Mouse (Mus musculus) limb, embryonic 14.5 days (tissue): ENCODE measurements around the gene Pof1b. TPM values are rescaled to one million over a fixed set of nuclear protein-coding genes. Genes with fewer than 3 reads are reported as not detected.

Experiments
- ATAC-seq: fragments of 200-750 bp; cut with Nextera tagmentation; 2 replicates; pipeline ENCODE4 v1.8.0; 2017; ENCODE audit warnings: low read depth, moderate number of reproducible peaks, moderate TSS enrichment; ENCODE audit not compliant: low FRiP score
- DNase-seq: peaks from one replicate; pipeline ENCODE4 v3.0.0-alpha.2; 2015; ENCODE audit warnings: low spot score
- H3K27ac ChIP-seq: fragments of 300-500 bp; sonication (generic); replicated peaks from 2 replicates; pipeline ENCODE4 v1.5.1; 2014; ENCODE audit warnings: low read depth, mild to moderate bottlenecking, low read length, moderate library complexity, mixed read lengths
- H3K27me3 ChIP-seq: fragments of 300-500 bp; sonication (generic); 2 replicates; pipeline ENCODE4 v1.6.1; 2014; ENCODE audit warnings: low read length, mixed read lengths; ENCODE audit not compliant: control insufficient read depth, insufficient read depth
- H3K36me3 ChIP-seq: fragments of 300-500 bp; sonication (generic); 2 replicates; pipeline ENCODE4 v1.6.1; 2014; ENCODE audit warnings: mild to moderate bottlenecking, low read length, moderate library complexity, mixed read lengths; ENCODE audit not compliant: control insufficient read depth, insufficient read depth
- H3K4me1 ChIP-seq: fragments of 300-500 bp; sonication (generic); 2 replicates; pipeline ENCODE4 v1.6.1; 2014; ENCODE audit warnings: antibody characterized with exemption, low read length, mixed read lengths; ENCODE audit not compliant: control insufficient read depth, insufficient read depth
- H3K4me2 ChIP-seq: fragments of 300-500 bp; sonication (generic); replicated peaks from 2 replicates; pipeline ENCODE4 v1.6.1; 2014; ENCODE audit warnings: low read depth, mild to moderate bottlenecking, low read length, moderate library complexity; ENCODE audit not compliant: severe bottlenecking
- H3K4me3 ChIP-seq: fragments of 300-500 bp; sonication (generic); replicated peaks from 2 replicates; pipeline ENCODE4 v1.5.1; 2014; ENCODE audit warnings: low read length
- H3K9ac ChIP-seq: fragments of 300-500 bp; sonication (generic); 2 replicates; pipeline ENCODE4 v1.6.1; 2014; ENCODE audit warnings: mild to moderate bottlenecking, low read depth, low read length, moderate library complexity; ENCODE audit not compliant: severe bottlenecking
- H3K9me3 ChIP-seq: fragments of 300-500 bp; sonication (generic); 2 replicates; pipeline ENCODE4 v1.6.1; 2016; ENCODE audit warnings: low read length; ENCODE audit not compliant: control insufficient read depth
- POLR2A ChIP-seq: fragments of 200-500 bp; IDR thresholded peaks from 2 replicates; pipeline ENCODE4 v1.8.0; 2012; ENCODE audit warnings: inconsistent platforms, mild to moderate bottlenecking, moderate library complexity, borderline replicate concordance; ENCODE audit not compliant: insufficient read depth, insufficient read length; ENCODE audit errors: extremely low read depth
- WGBS: fragments of 180-500 bp; shearing (Covaris S2); extraction: QIAGEN DNeasy Blood & Tissue Kit; methylation state at CpG from one replicate; pipeline ENCODE4 v1.1.7; 2014; 5-methylcytosine and 5-hydroxymethylcytosine counted together
- polyA plus RNA-seq, 2 experiments: library from polyadenylated mRNA; depleted of rRNA in 1 of 2; stranded (reverse) in 1 of 2; unstranded in 1 of 2; fragments of >200 nt; fragmentation: Nextera tagmentation in 1 of 2; extraction: Ambion mirVana in 1 of 2; gene quantifications; 2 replicates each; pipeline versions ENCODE4 v1.2.1 to v1.2.3; 2012 to 2014

Pof1b gene
- polyA plus RNA-seq (2012; rRNA removed) (1.0 and 1.8 TPM in 2 replicates), polyA plus RNA-seq (2014; fragmentation: Nextera tagmentation; extraction: Ambion mirVana) (5.6 and 7.4 TPM in 2 replicates)

- H3K4me2 ChIP-seq: no peak within 1 kb of the TSS
- WGBS: 53% methylated on average over 5 of the region's 5 CpGs
- H3K27me3 ChIP-seq: no peaks in the 10 kb centered on the region
- H3K36me3 ChIP-seq: no peaks in the 10 kb centered on the region
- H3K4me1 ChIP-seq: no peaks in the 10 kb centered on the region
- no peak within 1 kb of the TSS for H3K9ac ChIP-seq
- no peak for ATAC-seq
- no peak for DNase-seq
- no peak for TF ChIP-seq POLR2A
- H3K4me3 ChIP-seq: no peak within 1 kb of the TSS
- no peak within 1 kb of the TSS for H3K27ac ChIP-seq
- no peaks in the 10 kb centered on the region for H3K9me3 ChIP-seq
Measured at GRCm38 (mm10) chrX:112698508-112698907, at the start of gene Pof1b. Gene Pof1b, minus strand, starts transcription at chrX:112698651.

GRCm38 (mm10) chrX:112716587-112716986 lies 18.1 kb upstream of the Pof1b start:
- no peak overlapping the region for H3K4me3 ChIP-seq
- no peaks in the 10 kb centered on the region for H3K27me3 ChIP-seq
- no peaks in the 10 kb centered on the region for H3K4me1 ChIP-seq
- no peak overlapping the region for H3K4me2 ChIP-seq
- H3K9me3 ChIP-seq: no peaks in the 10 kb centered on the region
- H3K27ac ChIP-seq: no peak overlapping the region
- no peak for ATAC-seq
- TF ChIP-seq POLR2A: no peak
- no peak overlapping the region for H3K9ac ChIP-seq
- DNase-seq: no peak
- no peaks in the 10 kb centered on the region for H3K36me3 ChIP-seq

GRCm38 (mm10) chrX:112694392-112694791 lies 4.1 kb downstream of the Pof1b start:
- no peak overlapping the region for H3K27ac ChIP-seq
- no peaks in the 10 kb centered on the region for H3K9me3 ChIP-seq
- no peaks in the 10 kb centered on the region for H3K4me1 ChIP-seq
- no peak for ATAC-seq
- H3K4me3 ChIP-seq: no peak overlapping the region
- no peak for DNase-seq
- H3K27me3 ChIP-seq: no peaks in the 10 kb centered on the region
- no peaks in the 10 kb centered on the region for H3K36me3 ChIP-seq
- H3K9ac ChIP-seq: no peak overlapping the region
- TF ChIP-seq POLR2A: no peak
- WGBS: 54% methylated on average over 1 of the region's 1 CpGs
- no peak overlapping the region for H3K4me2 ChIP-seq

- Histone ChIP-seq H3K27me3 (no peaks in the 10 kb centered on the region), H3K36me3 (no peaks in the 10 kb centered on the region), H3K9me3 (no peaks in the 10 kb centered on the region), H3K4me2 (no peak overlapping the region), H3K27ac (no peak overlapping the region), H3K4me1 (no peaks in the 10 kb centered on the region), H3K9ac (no peak overlapping the region), H3K4me3 (no peak overlapping the region)
- WGBS: 61% methylated on average over 5 of the region's 5 CpGs
- no peak for ATAC-seq
- TF ChIP-seq POLR2A: no peak
- DNase-seq: no peak
Measured at GRCm38 (mm10) chrX:112680605-112681004, 17.8 kb downstream of the Pof1b start.

GRCm38 (mm10) chrX:112675525-112675924 lies 22.9 kb downstream of the Pof1b start:
- Histone ChIP-seq H3K9me3 (no peaks in the 10 kb centered on the region), H3K4me3 (no peak overlapping the region), H3K9ac (no peak overlapping the region), H3K27ac (no peak overlapping the region), H3K4me2 (no peak overlapping the region), H3K27me3 (no peaks in the 10 kb centered on the region), H3K36me3 (no peaks in the 10 kb centered on the region), H3K4me1 (no peaks in the 10 kb centered on the region)
- ATAC-seq (no peak), DNase-seq (no peak)
- 43% methylated on average over 1 of the region's 1 CpGs for WGBS
- TF ChIP-seq POLR2A: no peak
